Mouse (Mus musculus) intestine, embryonic 14.5 days (tissue): ENCODE results near the gene Cdc37. TPM values are rescaled to one million over a fixed set of nuclear protein-coding genes. Genes with fewer than 3 reads are reported as not detected.
A peak's percentile ranks its signal among the peaks of the same experiment; 100 is the strongest.

Source experiments
- ATAC-seq: fragments of 200-750 bp; cut with Nextera tagmentation; replicated peaks from 2 replicates; pipeline ENCODE4 v1.8.0; 2017; ENCODE audit warnings: low read depth, moderate number of reproducible peaks, moderate TSS enrichment, moderate library complexity; ENCODE audit not compliant: low FRiP score, low TSS enrichment
- DNase-seq: peaks from one replicate; pipeline ENCODE4 v3.0.0-alpha.2; 2018; ENCODE audit warnings: low spot score
- H3K27ac ChIP-seq: fragments of 300-500 bp; sonication (generic); 2 replicates; pipeline ENCODE4 v1.5.1; 2014; ENCODE audit warnings: low read depth, mild to moderate bottlenecking, control low read depth
- H3K27me3 ChIP-seq: fragments of 300-500 bp; sonication (generic); replicated peaks from 2 replicates; pipeline ENCODE4 v1.6.1; 2014; ENCODE audit warnings: low read length, control low read depth; ENCODE audit not compliant: control insufficient read depth, insufficient read depth
- H3K36me3 ChIP-seq: fragments of 300-500 bp; sonication (generic); 2 replicates; pipeline ENCODE4 v1.6.1; 2014; ENCODE audit warnings: low read length, control low read depth; ENCODE audit not compliant: control insufficient read depth, insufficient read depth
- H3K4me1 ChIP-seq: fragments of 300-500 bp; sonication (generic); replicated peaks from 2 replicates; pipeline ENCODE4 v1.6.1; 2014; ENCODE audit warnings: low read length, control low read depth, mixed read lengths; ENCODE audit not compliant: control insufficient read depth, insufficient read depth
- H3K4me2 ChIP-seq: fragments of 300-500 bp; sonication (generic); 2 replicates; pipeline ENCODE4 v1.6.1; 2014; ENCODE audit warnings: low read length
- H3K4me3 ChIP-seq: fragments of 300-500 bp; sonication (generic); 2 replicates; pipeline ENCODE4 v1.5.1; 2014; ENCODE audit warnings: low read depth, low read length, control low read depth, mixed read lengths
- H3K9ac ChIP-seq: fragments of 300-500 bp; sonication (generic); 2 replicates; pipeline ENCODE4 v1.6.1; 2014; ENCODE audit warnings: mild to moderate bottlenecking, low read length
- H3K9me3 ChIP-seq: fragments of 300-500 bp; sonication (generic); 2 replicates; pipeline ENCODE4 v1.6.1; 2016; ENCODE audit warnings: low read length, control low read depth; ENCODE audit not compliant: control insufficient read depth
- WGBS: fragments of 180-500 bp; shearing (Covaris S2); extraction: QIAGEN DNeasy Blood & Tissue Kit; methylation state at CpG from one replicate; pipeline ENCODE4 v1.1.7; 2014; 5-methylcytosine and 5-hydroxymethylcytosine counted together
- polyA plus RNA-seq: library from polyadenylated mRNA; unstranded; fragments of >200 nt; fragmentation: Nextera tagmentation; extraction: Ambion mirVana; gene quantifications from 2 replicates; pipeline ENCODE4 v1.2.1, GENCODE M21; 2014

Cdc37 gene
- polyA plus RNA-seq, 1 experiment from 2014 or later = 307 TPM

- Histone ChIP-seq H3K4me2 (no peak overlapping the region), H3K9me3 (no peaks in the 10 kb centered on the region), H3K4me3 (no peak overlapping the region), H3K27ac (no peak overlapping the region), H3K9ac (no peak overlapping the region), H3K27me3 (no peaks in the 10 kb centered on the region), H3K4me1 (no peaks in the 10 kb centered on the region), H3K36me3 (peaks cover 16% of the 10 kb centered on the region; the same call in 1 of the 2 replicates)
- DNase-seq (no peak), ATAC-seq (no peak)
- WGBS = 85% methylated on average over 9 of the region's 9 CpGs
Measured at GRCm38 (mm10) chr9:21125502-21126258, 24.1 kb downstream of the Cdc37 start.

- ATAC-seq (no peak), DNase-seq (no peak)
- Histone ChIP-seq H3K36me3 (peaks cover 20% of the 10 kb centered on the region; the same call in 1 of the 2 replicates), H3K9ac (no peak overlapping the region), H3K4me3 (no peak overlapping the region), H3K27ac (no peak overlapping the region), H3K9me3 (no peaks in the 10 kb centered on the region), H3K4me1 (no peaks in the 10 kb centered on the region), H3K27me3 (no peaks in the 10 kb centered on the region), H3K4me2 (no peak overlapping the region)
- WGBS = 81% methylated on average over 5 of the region's 5 CpGs
Measured at GRCm38 (mm10) chr9:21124837-21125236, 24.9 kb downstream of the Cdc37 start.

- Histone ChIP-seq H3K9me3 (no peaks in the 10 kb centered on the region), H3K9ac (no peak overlapping the region), H3K4me1 (no peaks in the 10 kb centered on the region), H3K27ac (no peak overlapping the region), H3K4me2 (no peak overlapping the region), H3K36me3 (0 out of 2 replicates have a peak, but pooled peaks cover 14% of the 10 kb centered on the region), H3K27me3 (no peaks in the 10 kb centered on the region), H3K4me3 (no peak overlapping the region)
- ATAC-seq (no peak), DNase-seq (no peak)
- 87% methylated on average over 16 of the region's 16 CpGs for whole genome bisulfite sequencing
Measured at GRCm38 (mm10) chr9:21121483-21121882, 28.3 kb downstream of the Cdc37 start.

- Histone ChIP-seq H3K9me3 (no peaks in the 10 kb centered on the region), H3K27ac (no peak overlapping the region), H3K36me3 (0 out of 2 replicates have a peak, but pooled peaks cover 5% of the 10 kb centered on the region), H3K4me1 (no peaks in the 10 kb centered on the region), H3K27me3 (no peaks in the 10 kb centered on the region), H3K9ac (no peak overlapping the region), H3K4me3 (no peak overlapping the region), H3K4me2 (no peak overlapping the region)
- no peak for DNase-seq
- ATAC-seq = no peak
- WGBS = 75% methylated on average over 6 of the region's 6 CpGs
Measured at GRCm38 (mm10) chr9:21117073-21117472, 32.7 kb downstream of the Cdc37 start.

GRCm38 (mm10) chr9:21115105-21115504 lies 34.7 kb downstream of the Cdc37 start:
- Histone ChIP-seq H3K27me3 (no peaks in the 10 kb centered on the region), H3K36me3 (0 out of 2 replicates have a peak, but pooled peaks cover 2% of the 10 kb centered on the region), H3K9me3 (no peaks in the 10 kb centered on the region), H3K27ac (no peak overlapping the region), H3K4me3 (no peak overlapping the region), H3K9ac (no peak overlapping the region), H3K4me2 (no peak overlapping the region), H3K4me1 (no peaks in the 10 kb centered on the region)
- ATAC-seq (no peak), DNase-seq (no peak)
- 91% methylated on average over 8 of the region's 8 CpGs for WGBS

GRCm38 (mm10) chr9:21114190-21114589 lies 35.6 kb downstream of the Cdc37 start:
- Histone ChIP-seq H3K36me3 (no peaks in the 10 kb centered on the region), H3K9me3 (no peaks in the 10 kb centered on the region), H3K27ac (no peak overlapping the region), H3K4me2 (no peak overlapping the region), H3K27me3 (no peaks in the 10 kb centered on the region), H3K9ac (no peak overlapping the region), H3K4me3 (no peak overlapping the region), H3K4me1 (no peaks in the 10 kb centered on the region)
- ATAC-seq (no peak), DNase-seq (no peak)
- 88% methylated on average over 7 of the region's 7 CpGs for WGBS

- DNase-seq (no peak), ATAC-seq (no peak)
- no peaks in the 10 kb centered on the region for H3K27me3 ChIP-seq
- H3K36me3 ChIP-seq = no peaks in the 10 kb centered on the region
- H3K9me3 ChIP-seq = no peaks in the 10 kb centered on the region
- H3K4me3 ChIP-seq = no peak overlapping the region
- H3K4me2 ChIP-seq = no peak overlapping the region
- no peak overlapping the region for H3K9ac ChIP-seq
- no peaks in the 10 kb centered on the region for H3K4me1 ChIP-seq
- WGBS = 90% methylated on average over 6 of the region's 6 CpGs
- H3K27ac ChIP-seq = no peak overlapping the region
Measured at GRCm38 (mm10) chr9:21113751-21114150, 36.0 kb downstream of the Cdc37 start.

- WGBS = 40% methylated on average over 23 of the region's 23 CpGs
- H3K27me3 ChIP-seq = no peaks in the 10 kb centered on the region
- DNase-seq (no peak), ATAC-seq (0 out of 2 replicates have a peak, but pooled peaks have one; percentile 28)
- H3K4me3 ChIP-seq = no peak overlapping the region
- no peak overlapping the region for H3K9ac ChIP-seq
- no peak overlapping the region for H3K4me2 ChIP-seq
- H3K36me3 ChIP-seq = no peaks in the 10 kb centered on the region
- no peaks in the 10 kb centered on the region for H3K9me3 ChIP-seq
- peaks cover 3% of the 10 kb centered on the region; the same call in 1 of the 2 replicates for H3K4me1 ChIP-seq
- H3K27ac ChIP-seq = no peak overlapping the region
Measured at GRCm38 (mm10) chr9:21107607-21108237, 42.1 kb downstream of the Cdc37 start.
